Mouse (Mus musculus) neural tube, embryonic 15.5 days (tissue): ENCODE data around the gene Itpkb. TPM values are rescaled to one million over a fixed set of nuclear protein-coding genes. Genes with fewer than 3 reads are reported as not detected.

ENCODE experiments used
- ATAC-seq: fragments of 200-750 bp; cut with Nextera tagmentation; 2 replicates; pipeline ENCODE4 v1.8.0; 2017; ENCODE audit warnings: mild to moderate bottlenecking, moderate TSS enrichment, moderate library complexity; ENCODE audit not compliant: low FRiP score
- H3K27ac ChIP-seq: fragments of 300-500 bp; sonication (generic); replicated peaks from 2 replicates; pipeline ENCODE4 v1.5.1; 2015; ENCODE audit warnings: mild to moderate bottlenecking, inconsistent platforms
- H3K27me3 ChIP-seq: fragments of 300-500 bp; sonication (generic); replicated peaks from 2 replicates; pipeline ENCODE4 v1.6.1; 2015; ENCODE audit warnings: inconsistent platforms
- H3K36me3 ChIP-seq: fragments of 300-500 bp; sonication (generic); 2 replicates; pipeline ENCODE4 v1.6.1; 2015; ENCODE audit warnings: inconsistent platforms
- H3K4me1 ChIP-seq: fragments of 300-500 bp; sonication (generic); 2 replicates; pipeline ENCODE4 v1.6.1; 2015; ENCODE audit warnings: inconsistent platforms
- H3K4me2 ChIP-seq: fragments of 300-500 bp; sonication (generic); 2 replicates; pipeline ENCODE4 v1.6.1; 2015; ENCODE audit warnings: inconsistent platforms, mild to moderate bottlenecking, moderate library complexity
- H3K4me3 ChIP-seq: fragments of 300-500 bp; sonication (generic); replicated peaks from 2 replicates; pipeline ENCODE4 v1.5.1; 2015; ENCODE audit warnings: mild to moderate bottlenecking, inconsistent platforms
- H3K9ac ChIP-seq: fragments of 300-500 bp; sonication (generic); replicated peaks from 2 replicates; pipeline ENCODE4 v1.6.1; 2015; ENCODE audit warnings: mild to moderate bottlenecking, inconsistent platforms
- H3K9me3 ChIP-seq: fragments of 300-500 bp; sonication (generic); replicated peaks from 2 replicates; pipeline ENCODE4 v1.6.1; 2016; ENCODE audit warnings: inconsistent platforms
- WGBS: fragments of 180-500 bp; shearing (Covaris S2); methylation state at CpG from one replicate; pipeline ENCODE4 v1.1.7; 2015; ENCODE audit warnings: mixed read lengths; 5-methylcytosine and 5-hydroxymethylcytosine counted together
- polyA plus RNA-seq: library from polyadenylated mRNA; unstranded; fragments of >200 nt; fragmentation: Nextera tagmentation; extraction: Ambion mirVana; gene quantifications from 2 replicates; pipeline ENCODE4 v1.2.1, GENCODE M21; 2015

The Itpkb gene
- 4.1 and 5.3 TPM in 2 replicates for polyA plus RNA-seq

DNA sequence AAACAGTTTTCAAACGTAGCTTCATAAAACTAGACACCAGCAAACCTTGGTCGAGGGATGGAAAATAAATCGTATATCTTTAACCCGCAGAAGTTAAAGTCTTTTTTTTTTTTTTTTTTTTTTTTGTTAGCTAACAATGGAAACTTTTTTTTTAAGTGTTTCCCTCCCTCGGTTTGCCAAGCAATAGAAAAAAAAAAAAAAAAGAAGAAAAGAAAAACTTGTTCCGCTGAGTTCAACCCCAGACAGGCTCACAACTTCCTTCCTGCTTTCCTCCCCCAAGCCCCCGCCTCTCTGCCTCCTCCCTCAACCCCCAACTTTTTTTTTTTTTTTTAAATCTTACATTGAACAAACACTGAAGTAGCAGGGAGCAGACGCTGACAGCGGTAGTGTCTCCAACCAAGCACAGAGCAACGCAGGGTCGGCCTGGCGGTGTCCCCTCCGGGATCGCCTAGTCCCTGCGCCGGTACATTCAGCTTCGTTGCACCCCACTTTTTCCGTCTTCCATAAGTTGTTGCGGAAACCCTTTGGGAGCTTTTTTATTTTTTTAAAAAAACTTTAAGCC lies at the start of gene Itpkb:
Itpkb (plus strand) TSS at position 341 of the 562 bp plus-strand sequence.
- H3K9me3 ChIP-seq, result no peaks in the 10 kb centered on the region
- peak within 1 kb of the TSS; percentile 56 for H3K4me3 ChIP-seq
- H3K9ac ChIP-seq, result peak within 1 kb of the TSS; percentile 68
- H3K4me2 ChIP-seq, result peak within 1 kb of the TSS; percentile 100
- H3K27ac ChIP-seq, result peak within 1 kb of the TSS; percentile 73
- no peak for ATAC-seq
- peaks cover 30% of the 10 kb centered on the region for H3K27me3 ChIP-seq
- H3K36me3 ChIP-seq, result no peaks in the 10 kb centered on the region
- H3K4me1 ChIP-seq, result peaks cover 52% of the 10 kb centered on the region
- 2% methylated on average over 19 of the region's 19 CpGs for WGBS

DNA sequence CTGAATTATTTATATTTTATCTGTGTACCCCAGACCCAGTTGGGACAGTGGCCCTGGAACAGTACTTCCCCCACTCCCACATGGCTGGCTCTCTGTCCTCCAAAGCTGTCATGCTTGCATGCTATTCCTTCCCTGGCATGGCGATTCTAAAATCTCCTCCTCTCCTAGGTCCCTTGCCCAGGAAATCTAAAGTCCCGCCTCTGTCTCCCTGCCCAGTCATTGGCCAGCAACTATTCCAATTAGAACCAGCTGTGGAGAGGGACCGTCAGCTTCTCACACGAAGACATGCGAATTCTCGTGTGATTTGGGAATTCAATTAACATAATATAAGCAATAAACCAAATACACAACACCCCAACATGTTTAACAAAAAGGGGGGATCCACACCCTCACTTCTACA lies 47.7 kb upstream of the Itpkb start:
- H3K4me2 ChIP-seq, result no peak overlapping the region
- no peak overlapping the region for H3K27ac ChIP-seq
- H3K4me3 ChIP-seq, result no peak overlapping the region
- H3K4me1 ChIP-seq, result peaks cover 26% of the 10 kb centered on the region
- ATAC-seq, result no peak
- no peak overlapping the region for H3K9ac ChIP-seq
- 43% methylated on average over 6 of the region's 6 CpGs for WGBS
- H3K9me3 ChIP-seq, result no peaks in the 10 kb centered on the region
- no peaks in the 10 kb centered on the region for H3K36me3 ChIP-seq
- no peaks in the 10 kb centered on the region for H3K27me3 ChIP-seq

DNA sequence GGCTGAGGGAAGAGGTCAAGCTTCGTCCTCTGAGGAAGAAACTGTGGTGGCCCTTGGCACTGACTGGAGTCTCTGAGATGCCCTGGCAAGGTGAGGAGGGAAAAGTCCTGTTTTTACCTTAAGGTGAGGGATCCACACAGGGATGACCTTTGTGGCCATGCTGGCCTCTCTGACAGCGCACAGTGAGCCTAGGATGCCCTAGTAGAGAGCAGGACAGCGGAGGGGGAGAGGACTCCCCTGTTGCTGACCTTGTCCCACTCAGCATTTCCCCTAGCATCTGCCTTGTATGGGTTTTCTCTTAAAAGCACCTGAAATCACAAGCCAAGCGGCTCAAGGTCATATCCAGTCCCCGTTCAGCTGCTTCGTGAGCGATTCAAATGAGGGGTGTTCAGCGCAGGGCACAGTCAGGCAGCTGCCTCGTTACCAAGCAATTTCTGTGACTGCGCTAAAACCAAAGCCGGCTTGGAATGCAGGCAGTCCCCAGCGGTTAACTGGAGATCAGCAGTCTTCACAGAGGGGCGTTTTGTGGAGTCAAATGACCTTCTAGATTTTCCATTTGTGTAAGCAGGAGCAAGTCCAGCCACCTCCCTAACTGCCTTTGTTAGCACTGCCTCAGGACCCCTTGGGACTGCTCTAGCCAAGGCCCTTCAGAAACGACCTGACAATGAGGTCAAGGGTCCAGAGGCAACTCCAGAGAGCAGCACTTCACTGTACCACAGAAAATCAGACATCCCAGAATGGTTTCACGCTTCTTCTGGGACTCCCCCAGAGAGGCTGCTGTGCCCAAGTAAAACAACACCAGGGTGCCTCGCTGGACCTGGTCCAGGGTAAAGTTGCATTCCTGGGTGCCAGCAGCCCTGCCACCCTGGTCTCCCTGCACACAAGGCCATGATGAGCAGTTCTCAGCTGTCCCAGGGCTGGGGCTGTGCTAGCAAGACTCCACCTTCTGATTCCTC lies 46.2 kb upstream of the Itpkb start:
- H3K4me2 ChIP-seq, result peak overlapping the region; percentile 26; the same call in 1 of the 2 replicates
- ATAC-seq, result peak; percentile 48
- H3K27me3 ChIP-seq, result no peaks in the 10 kb centered on the region
- H3K27ac ChIP-seq, result no peak overlapping the region
- H3K4me3 ChIP-seq, result no peak overlapping the region
- H3K9me3 ChIP-seq, result no peaks in the 10 kb centered on the region
- WGBS, result 24% methylated on average over 16 of the region's 16 CpGs
- H3K4me1 ChIP-seq, result peaks cover 26% of the 10 kb centered on the region
- 0 out of 2 replicates have a peak overlapping the region, but pooled peaks have one; percentile 20 for H3K9ac ChIP-seq
- H3K36me3 ChIP-seq, result no peaks in the 10 kb centered on the region

- Histone ChIP-seq H3K4me2 (no peak overlapping the region), H3K9me3 (no peaks in the 10 kb centered on the region), H3K27ac (peak overlapping the region; percentile 29; the same call in 1 of the 2 replicates), H3K9ac (no peak overlapping the region), H3K4me1 (peaks cover 19% of the 10 kb centered on the region), H3K27me3 (no peaks in the 10 kb centered on the region), H3K4me3 (no peak overlapping the region), H3K36me3 (no peaks in the 10 kb centered on the region)
- no peak for ATAC-seq
- 61% methylated on average over 15 of the region's 15 CpGs for WGBS
Measured at GRCm38 (mm10) chr1:180286081-180286831, 44.0 kb upstream of the Itpkb start.

- Histone ChIP-seq H3K36me3 (no peaks in the 10 kb centered on the region), H3K27ac (no peak overlapping the region), H3K27me3 (no peaks in the 10 kb centered on the region), H3K9ac (no peak overlapping the region), H3K4me1 (peaks cover 17% of the 10 kb centered on the region), H3K4me2 (no peak overlapping the region), H3K9me3 (no peaks in the 10 kb centered on the region), H3K4me3 (no peak overlapping the region)
- no peak for ATAC-seq
- WGBS, result 74% methylated on average over 7 of the region's 7 CpGs
Measured at GRCm38 (mm10) chr1:180288227-180288626, 42.1 kb upstream of the Itpkb start.

DNA sequence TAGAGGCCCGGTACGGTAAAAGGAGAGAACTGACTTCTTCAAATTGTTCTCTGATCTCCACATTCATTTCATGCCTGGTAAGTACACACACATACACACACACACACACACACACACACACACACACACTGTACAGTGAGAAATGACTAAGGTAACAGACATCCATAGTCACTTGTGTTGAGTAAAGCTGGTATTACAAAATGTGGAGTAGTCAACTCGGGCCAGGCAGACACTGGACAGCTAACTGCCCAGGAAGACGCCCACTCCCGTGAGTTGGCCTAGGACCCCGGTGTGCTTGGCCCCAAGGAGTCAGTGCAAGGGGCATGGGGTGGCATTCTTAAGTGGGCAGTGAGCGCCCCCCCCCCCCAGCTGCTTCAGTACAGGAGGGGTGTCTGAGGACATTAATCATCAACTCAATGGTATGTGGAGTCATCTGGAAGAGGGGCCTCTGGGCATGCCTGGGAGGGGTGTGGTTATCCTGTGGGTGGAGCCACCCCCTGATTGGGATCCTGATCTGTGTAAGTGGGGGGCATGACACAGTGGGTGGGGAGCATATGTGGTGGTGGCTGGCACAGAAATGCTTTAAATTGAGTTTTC lies 41.3 kb upstream of the Itpkb start:
- H3K4me3 ChIP-seq, result no peak overlapping the region
- no peak overlapping the region for H3K27ac ChIP-seq
- ATAC-seq, result no peak
- no peak overlapping the region for H3K9ac ChIP-seq
- H3K4me1 ChIP-seq, result peaks cover 11% of the 10 kb centered on the region
- no peaks in the 10 kb centered on the region for H3K36me3 ChIP-seq
- no peak overlapping the region for H3K4me2 ChIP-seq
- 84% methylated on average over 7 of the region's 7 CpGs for WGBS
- no peaks in the 10 kb centered on the region for H3K27me3 ChIP-seq
- H3K9me3 ChIP-seq, result no peaks in the 10 kb centered on the region

DNA sequence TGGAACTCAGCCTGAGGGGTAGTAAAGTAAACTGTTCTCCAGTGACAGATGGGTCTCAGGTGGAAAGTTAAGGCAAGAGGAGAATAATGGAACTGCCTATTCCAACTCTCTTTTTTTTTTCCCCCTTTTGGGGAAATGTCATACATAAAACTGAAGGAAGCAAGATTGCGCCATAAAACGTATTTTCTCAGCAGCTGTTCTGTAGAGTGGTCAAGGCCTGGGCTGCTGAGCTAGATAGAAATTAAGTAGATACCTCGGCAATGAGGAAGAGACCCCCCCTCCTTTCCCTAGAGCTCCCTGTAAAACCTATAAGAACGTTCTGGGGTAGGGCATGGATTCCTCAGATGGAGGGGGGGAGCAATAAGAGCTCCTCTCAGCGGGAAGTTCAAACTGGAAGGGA lies 40.5 kb upstream of the Itpkb start:
- 73% methylated on average over 5 of the region's 5 CpGs for WGBS
- H3K4me1 ChIP-seq, result 0 out of 2 replicates have a peak, but pooled peaks cover 5% of the 10 kb centered on the region
- no peak for ATAC-seq
- no peak overlapping the region for H3K27ac ChIP-seq
- H3K27me3 ChIP-seq, result no peaks in the 10 kb centered on the region
- H3K9me3 ChIP-seq, result no peaks in the 10 kb centered on the region
- H3K9ac ChIP-seq, result no peak overlapping the region
- no peak overlapping the region for H3K4me2 ChIP-seq
- H3K36me3 ChIP-seq, result no peaks in the 10 kb centered on the region
- no peak overlapping the region for H3K4me3 ChIP-seq

GRCm38 (mm10) chr1:180290358-180290757 lies 39.9 kb upstream of the Itpkb start:
- no peaks in the 10 kb centered on the region for H3K27me3 ChIP-seq
- H3K4me2 ChIP-seq, result no peak overlapping the region
- H3K36me3 ChIP-seq, result no peaks in the 10 kb centered on the region
- H3K9me3 ChIP-seq, result no peaks in the 10 kb centered on the region
- H3K27ac ChIP-seq, result no peak overlapping the region
- H3K9ac ChIP-seq, result no peak overlapping the region
- H3K4me3 ChIP-seq, result no peak overlapping the region
- WGBS, result 90% methylated on average over 4 of the region's 4 CpGs
- no peak for ATAC-seq
- 0 out of 2 replicates have a peak, but pooled peaks cover 5% of the 10 kb centered on the region for H3K4me1 ChIP-seq

DNA sequence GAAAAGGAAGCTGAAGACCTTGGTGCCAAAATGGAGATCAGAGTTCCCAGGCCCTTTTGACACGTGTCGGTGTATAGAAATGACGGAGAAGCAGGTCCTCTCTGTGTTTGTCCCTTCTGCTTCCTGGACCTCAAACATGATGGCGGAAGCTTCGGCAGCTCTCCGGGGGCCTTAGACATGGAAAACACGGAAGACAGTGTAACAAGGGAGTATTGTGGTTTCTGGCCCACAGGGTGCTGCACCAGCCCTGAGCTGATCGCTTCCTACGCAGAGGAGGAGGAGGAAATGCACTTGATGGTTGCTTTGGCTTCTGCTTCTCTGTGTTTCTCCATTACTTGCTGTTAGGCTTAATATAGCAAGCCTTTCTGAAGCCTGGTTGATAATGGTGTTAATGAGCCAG lies 34.2 kb upstream of the Itpkb start:
- H3K4me1 ChIP-seq, result no peaks in the 10 kb centered on the region
- H3K36me3 ChIP-seq, result no peaks in the 10 kb centered on the region
- no peaks in the 10 kb centered on the region for H3K27me3 ChIP-seq
- no peak overlapping the region for H3K9ac ChIP-seq
- H3K9me3 ChIP-seq, result no peaks in the 10 kb centered on the region
- no peak overlapping the region for H3K4me3 ChIP-seq
- ATAC-seq, result no peak
- WGBS, result 88% methylated on average over 9 of the region's 9 CpGs
- H3K27ac ChIP-seq, result no peak overlapping the region
- H3K4me2 ChIP-seq, result no peak overlapping the region

DNA sequence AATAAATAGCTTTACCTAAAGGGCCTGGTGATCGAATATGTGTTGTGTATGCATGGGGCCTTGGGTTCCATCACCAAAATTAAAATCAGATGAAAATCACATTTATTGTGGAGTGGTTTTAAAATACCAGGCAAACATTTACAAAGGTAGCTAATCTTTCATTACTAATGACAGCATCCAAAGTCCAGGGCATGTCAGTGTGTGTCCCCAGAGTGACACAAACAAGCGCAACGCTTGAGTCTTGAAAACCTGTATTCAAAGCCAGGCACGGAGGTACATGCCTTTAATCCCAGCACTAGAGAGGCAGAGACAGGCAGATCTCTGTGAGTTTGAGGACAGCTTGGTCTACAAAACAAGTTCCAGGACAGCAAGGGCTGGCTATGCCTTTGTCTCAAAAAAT lies 30.6 kb upstream of the Itpkb start:
- Histone ChIP-seq H3K36me3 (no peaks in the 10 kb centered on the region), H3K4me3 (no peak overlapping the region), H3K4me1 (no peaks in the 10 kb centered on the region), H3K4me2 (no peak overlapping the region), H3K27me3 (no peaks in the 10 kb centered on the region), H3K27ac (no peak overlapping the region), H3K9ac (no peak overlapping the region), H3K9me3 (no peaks in the 10 kb centered on the region)
- ATAC-seq, result no peak
- WGBS, result 87% methylated on average over 4 of the region's 4 CpGs

GRCm38 (mm10) chr1:180300292-180300691 lies 30.0 kb upstream of the Itpkb start:
- no peaks in the 10 kb centered on the region for H3K4me1 ChIP-seq
- no peaks in the 10 kb centered on the region for H3K27me3 ChIP-seq
- WGBS, result 84% methylated on average over 4 of the region's 4 CpGs
- H3K4me3 ChIP-seq, result no peak overlapping the region
- no peak overlapping the region for H3K9ac ChIP-seq
- H3K4me2 ChIP-seq, result no peak overlapping the region
- H3K36me3 ChIP-seq, result no peaks in the 10 kb centered on the region
- no peak for ATAC-seq
- no peak overlapping the region for H3K27ac ChIP-seq
- H3K9me3 ChIP-seq, result no peaks in the 10 kb centered on the region
